Mouse (Mus musculus) G1E (cell line): ENCODE measurements around the gene Fam214a. TPM values are rescaled to one million over a fixed set of nuclear protein-coding genes. Genes with fewer than 3 reads are reported as not detected.
"Not testable (repeated sequence)": the region's sequence is repeated elsewhere in the genome, so short reads cannot be mapped to it uniquely, and the experiment has no call there.

Experiments used
- ATAC-seq: 2 replicates; pipeline ENCODE4 v1.8.0; 2016; ENCODE audit warnings: mild to moderate bottlenecking; ENCODE audit not compliant: insufficient number of reproducible peaks, poor library complexity, low FRiP score, severe bottlenecking; ENCODE audit errors: extremely low read depth
- DNase-seq: peaks from one replicate; pipeline ENCODE4 v3.0.0; 2012; ENCODE audit warnings: low spot score
- H3K27me3 ChIP-seq: 2 replicates; pipeline ENCODE4 v1.6.1; 2012; ENCODE audit warnings: mild to moderate bottlenecking, low read length, inconsistent platforms; ENCODE audit not compliant: insufficient read depth
- H3K36me3 ChIP-seq: replicated peaks from 2 replicates; pipeline ENCODE3; 2012; ENCODE audit warnings: mild to moderate bottlenecking, inconsistent platforms
- H3K4me1 ChIP-seq: 2 replicates; pipeline ENCODE4 v1.6.1; 2012; ENCODE audit warnings: low read depth, low read length, inconsistent platforms, mixed read lengths; ENCODE audit not compliant: insufficient read depth
- H3K4me3 ChIP-seq: 2 replicates; pipeline ENCODE4 v1.5.1; 2012; ENCODE audit warnings: low read depth, mild to moderate bottlenecking, inconsistent platforms, low read length, moderate library complexity, mixed read lengths
- H3K9me3 ChIP-seq: replicated peaks from 2 replicates; pipeline ENCODE4 v1.6.1; 2012; ENCODE audit warnings: inconsistent platforms
- CTCF ChIP-seq: IDR thresholded peaks from 2 replicates; pipeline ENCODE4 v1.5.1; 2012; ENCODE audit warnings: low read depth, low read length, inconsistent platforms, mixed read lengths
- GATA1 ChIP-seq: IDR thresholded peaks from 2 replicates; pipeline ENCODE4 v1.6.1; 2012; ENCODE audit warnings: borderline replicate concordance, low read length, inconsistent platforms, mixed read lengths
- GATA2 ChIP-seq: IDR thresholded peaks from 2 replicates; pipeline ENCODE4 v1.6.1; 2012; ENCODE audit warnings: low read depth, low read length, inconsistent platforms, borderline replicate concordance
- POLR2AphosphoS5 ChIP-seq: IDR thresholded peaks from 2 replicates; pipeline ENCODE4 v1.6.1; 2012; ENCODE audit warnings: low read depth, low read length, inconsistent platforms; ENCODE audit not compliant: insufficient replicate concordance
- TAL1 ChIP-seq: conservative IDR thresholded peaks from 2 replicates; pipeline ENCODE4 v1.6.1; 2012; ENCODE audit warnings: low read depth, low read length, inconsistent platforms, mixed read lengths
- polyA plus RNA-seq: library from polyadenylated mRNA; stranded (reverse); fragments of >175 nt; gene quantifications from 2 replicates; pipeline ENCODE4 v1.2.3, GENCODE M21; 2012
- total RNA-seq, 2 experiments: library from RNA; stranded (forward) in 1 of 2; stranded (reverse) in 1 of 2; fragments of 200-1000 nt in 1 of 2; fragments of >200 nt in 1 of 2; fragmentation: Nextera tagmentation in 1 of 2; gene quantifications; 2 replicates each; pipeline ENCODE4 v1.2.3; 2014 to 2017

The Fam214a gene
- total and polyA plus RNA-seq, 3 experiments, result 0.65 to 2.8 (median 0.90) TPM

- Histone ChIP-seq H3K4me3 (no peak overlapping the region), H3K27me3 (no peaks in the 10 kb centered on the region), H3K9me3 (no peaks in the 10 kb centered on the region), H3K4me1 (no peaks in the 10 kb centered on the region), H3K36me3 (no peaks in the 10 kb centered on the region)
- TF ChIP-seq GATA1, result no peak
- no peak for TF ChIP-seq CTCF
- TF ChIP-seq GATA2, result no peak
- no peak for TF ChIP-seq POLR2AphosphoS5
- TF ChIP-seq TAL1, result no peak
- DNase-seq, result no peak
- no peak for ATAC-seq
These were observed 29.5 kb downstream of the Fam214a start for GRCm38 (mm10) chr9:74982193-74982592.

GRCm38 (mm10) chr9:74982722-74983121, 30.0 kb downstream of the Fam214a start:
- H3K27me3 ChIP-seq, H3K36me3 ChIP-seq, ATAC-seq, DNase-seq, H3K4me3 ChIP-seq, H3K4me1 ChIP-seq, H3K9me3 ChIP-seq: not testable (repeated sequence)

GRCm38 (mm10) chr9:74985173-74985715, 32.6 kb downstream of the Fam214a start:
- no peak overlapping the region for H3K4me3 ChIP-seq
- ATAC-seq, result no peak
- no peak for DNase-seq
- H3K36me3 ChIP-seq, result no peaks in the 10 kb centered on the region
- H3K4me1 ChIP-seq, result no peaks in the 10 kb centered on the region
- no peaks in the 10 kb centered on the region for H3K27me3 ChIP-seq
- no peaks in the 10 kb centered on the region for H3K9me3 ChIP-seq
- no peak for TF ChIP-seq POLR2AphosphoS5
- no peak for TF ChIP-seq CTCF
- no peak for TF ChIP-seq GATA2
- no peak for TF ChIP-seq GATA1
- TF ChIP-seq TAL1, result no peak

- TF ChIP-seq POLR2AphosphoS5, result no peak
- no peak for TF ChIP-seq TAL1
- no peak for TF ChIP-seq GATA2
- no peak overlapping the region for H3K4me3 ChIP-seq
- no peaks in the 10 kb centered on the region for H3K9me3 ChIP-seq
- H3K36me3 ChIP-seq, result no peaks in the 10 kb centered on the region
- no peak for DNase-seq
- no peaks in the 10 kb centered on the region for H3K4me1 ChIP-seq
- no peaks in the 10 kb centered on the region for H3K27me3 ChIP-seq
- ATAC-seq, result no peak
These were observed 33.1 kb downstream of the Fam214a start for GRCm38 (mm10) chr9:74985770-74986169.

GRCm38 (mm10) chr9:74988893-74989460, 36.3 kb downstream of the Fam214a start:
- TF ChIP-seq POLR2AphosphoS5 (no peak), CTCF (no peak), GATA1 (no peak), GATA2 (no peak), TAL1 (no peak)
- H3K36me3 ChIP-seq, result no peaks in the 10 kb centered on the region
- no peaks in the 10 kb centered on the region for H3K4me1 ChIP-seq
- H3K4me3 ChIP-seq, result no peak overlapping the region
- H3K9me3 ChIP-seq, result no peaks in the 10 kb centered on the region
- DNase-seq (no peak), ATAC-seq (no peak)
- H3K27me3 ChIP-seq, result no peaks in the 10 kb centered on the region

- Histone ChIP-seq H3K4me3 (no peak overlapping the region), H3K9me3 (no peaks in the 10 kb centered on the region), H3K36me3 (no peaks in the 10 kb centered on the region), H3K27me3 (no peaks in the 10 kb centered on the region), H3K4me1 (no peaks in the 10 kb centered on the region)
- ATAC-seq, result no peak
- TF ChIP-seq POLR2AphosphoS5 (no peak), CTCF (no peak), TAL1 (no peak), GATA2 (no peak), GATA1 (no peak)
- DNase-seq, result no peak
These were observed 37.3 kb downstream of the Fam214a start for GRCm38 (mm10) chr9:74989990-74990389.

- no peak for DNase-seq
- H3K27me3 ChIP-seq, result no peaks in the 10 kb centered on the region
- H3K4me3 ChIP-seq, result no peak overlapping the region
- ATAC-seq, result no peak
- no peak for TF ChIP-seq GATA1
- no peak for TF ChIP-seq POLR2AphosphoS5
- no peak for TF ChIP-seq CTCF
- H3K9me3 ChIP-seq, result no peaks in the 10 kb centered on the region
- H3K36me3 ChIP-seq, result no peaks in the 10 kb centered on the region
- H3K4me1 ChIP-seq, result no peaks in the 10 kb centered on the region
These were observed 42.0 kb downstream of the Fam214a start for GRCm38 (mm10) chr9:74994611-74995257.
